Mouse (Mus musculus) kidney, embryonic 16.5 days (tissue): ENCODE data around the gene Vmn1r230. TPM values are rescaled to one million over a fixed set of nuclear protein-coding genes. Genes with fewer than 3 reads are reported as not detected.

Experiments used
- ATAC-seq: fragments of 200-750 bp; cut with Nextera tagmentation; 2 replicates; pipeline ENCODE4 v1.8.0; 2017; ENCODE audit warnings: moderate TSS enrichment; ENCODE audit not compliant: low FRiP score, low TSS enrichment
- H3K27ac ChIP-seq: fragments of 300-500 bp; sonication (generic); 2 replicates; pipeline ENCODE4 v1.5.1; 2014; ENCODE audit warnings: low read length
- H3K27me3 ChIP-seq: fragments of 300-500 bp; sonication (generic); 2 replicates; pipeline ENCODE4 v1.6.1; 2014; ENCODE audit warnings: low read length, control low read depth, mixed read lengths; ENCODE audit not compliant: insufficient read depth
- H3K36me3 ChIP-seq: fragments of 300-500 bp; sonication (generic); 2 replicates; pipeline ENCODE4 v1.6.1; 2014; ENCODE audit warnings: low read length, control low read depth, mixed read lengths; ENCODE audit not compliant: insufficient read depth
- H3K4me1 ChIP-seq: fragments of 300-500 bp; sonication (generic); 2 replicates; pipeline ENCODE4 v1.6.1; 2014; ENCODE audit warnings: low read length, control low read depth, mixed read lengths; ENCODE audit not compliant: insufficient read depth
- H3K4me2 ChIP-seq: fragments of 300-500 bp; sonication (generic); replicated peaks from 2 replicates; pipeline ENCODE4 v1.6.1; 2014; ENCODE audit warnings: low read depth, low read length
- H3K4me3 ChIP-seq: fragments of 300-500 bp; sonication (generic); 2 replicates; pipeline ENCODE4 v1.5.1; 2014; ENCODE audit warnings: mild to moderate bottlenecking, low read length
- H3K9ac ChIP-seq: fragments of 300-500 bp; sonication (generic); replicated peaks from 2 replicates; pipeline ENCODE4 v1.6.1; 2014; ENCODE audit warnings: low read length
- H3K9me3 ChIP-seq: fragments of 300-500 bp; sonication (generic); 2 replicates; pipeline ENCODE4 v1.6.1; 2016; ENCODE audit warnings: low read length, control low read depth
- WGBS: fragments of 180-500 bp; shearing (Covaris S2); extraction: QIAGEN DNeasy Blood & Tissue Kit; methylation state at CpG from one replicate; pipeline ENCODE4 v1.1.7; 2014; 5-methylcytosine and 5-hydroxymethylcytosine counted together
- polyA plus RNA-seq: library from polyadenylated mRNA; unstranded; fragments of >200 nt; fragmentation: Nextera tagmentation; extraction: Ambion mirVana; gene quantifications from 2 replicates; pipeline ENCODE4 v1.2.1, GENCODE M21; 2015

Gene Vmn1r230
- not detected in 2 replicates for polyA plus RNA-seq

- H3K4me3 ChIP-seq, result no peak within 1 kb of the TSS
- no peaks in the 10 kb centered on the region for H3K9me3 ChIP-seq
- WGBS, result 15% methylated on average over 1 of the region's 1 CpGs
- H3K4me1 ChIP-seq, result no peaks in the 10 kb centered on the region
- no peak within 1 kb of the TSS for H3K4me2 ChIP-seq
- no peak within 1 kb of the TSS for H3K27ac ChIP-seq
- H3K27me3 ChIP-seq, result no peaks in the 10 kb centered on the region
- H3K36me3 ChIP-seq, result no peaks in the 10 kb centered on the region
- ATAC-seq, result no peak
- no peak within 1 kb of the TSS for H3K9ac ChIP-seq
Measured at GRCm38 (mm10) chr17:20840144-20840543, at the start of gene Vmn1r230. Gene Vmn1r230 (plus strand): TSS chr17:20840444.

GRCm38 (mm10) chr17:20811255-20811654 lies 29.0 kb upstream of the Vmn1r230 start, which contains the start of gene Vmn1r229:
Gene Vmn1r229 (plus strand): TSS chr17:20811555.
- no peaks in the 10 kb centered on the region for H3K36me3 ChIP-seq
- no peak within 1 kb of the TSS for H3K4me2 ChIP-seq
- no peak within 1 kb of the TSS for H3K27ac ChIP-seq
- no peak within 1 kb of the TSS for H3K4me3 ChIP-seq
- ATAC-seq, result no peak
- 0 out of 2 replicates have a peak, but pooled peaks cover 2% of the 10 kb centered on the region for H3K9me3 ChIP-seq
- no peak within 1 kb of the TSS for H3K9ac ChIP-seq
- WGBS, result 59% methylated on average over 1 of the region's 1 CpGs
- H3K27me3 ChIP-seq, result no peaks in the 10 kb centered on the region
- H3K4me1 ChIP-seq, result no peaks in the 10 kb centered on the region

Other genes with a start within 250 kb of the Vmn1r230 start
- 0.03 TPM in 1 of 2 replicates, not detected in the other for gene Vmn2r110, start 244.0 kb upstream of the Vmn1r230 start, polyA plus RNA-seq
- gene Fpr-rs3, start 215.6 kb upstream of the Vmn1r230 start, polyA plus RNA-seq, result not detected in 2 replicates
- not detected in 2 replicates for gene Vmn1r226, start 157.6 kb upstream of the Vmn1r230 start, polyA plus RNA-seq
- not detected in 2 replicates for gene Vmn1r227, start 110.6 kb upstream of the Vmn1r230 start, polyA plus RNA-seq
- not detected in 2 replicates for gene Vmn1r228, start 54.3 kb upstream of the Vmn1r230 start, polyA plus RNA-seq
- 0.01 TPM in 1 of 2 replicates, not detected in the other for gene Vmn1r229, start 28.9 kb upstream of the Vmn1r230 start, polyA plus RNA-seq
- not detected in 2 replicates for gene Vmn1r231, start 64.6 kb downstream of the Vmn1r230 start, polyA plus RNA-seq
- gene Vmn1r232, start 79.3 kb downstream of the Vmn1r230 start, polyA plus RNA-seq, result not detected in 2 replicates
- 499 and 503 TPM in 2 replicates for gene Ppp2r1a, start 104.9 kb downstream of the Vmn1r230 start, polyA plus RNA-seq
- gene Vmn1r233, start 156.0 kb downstream of the Vmn1r230 start, polyA plus RNA-seq, result not detected in 2 replicates
- 14.4 and 15.9 TPM in 2 replicates for gene Zfp160, start 168.5 kb downstream of the Vmn1r230 start, polyA plus RNA-seq